Mouse (Mus musculus) stomach, postnatal 0 days (tissue): ENCODE measurements around the gene Arel1. TPM values are rescaled to one million over a fixed set of nuclear protein-coding genes. Genes with fewer than 3 reads are reported as not detected.
A peak's percentile ranks its signal among the peaks of the same experiment; 100 is the strongest.

Source experiments
- ATAC-seq: fragments of 200-750 bp; cut with Nextera tagmentation; 2 replicates; pipeline ENCODE4 v1.8.0; 2017; ENCODE audit not compliant: low FRiP score, low TSS enrichment
- DNase-seq: peaks from one replicate; pipeline ENCODE4 v3.0.0-alpha.2; 2016; ENCODE audit warnings: low spot score
- H3K27ac ChIP-seq: fragments of 300-500 bp; sonication (generic); replicated peaks from 2 replicates; pipeline ENCODE4 v1.5.1; 2014; ENCODE audit warnings: mild to moderate bottlenecking, control low read depth
- H3K27me3 ChIP-seq: fragments of 300-500 bp; sonication (generic); 2 replicates; pipeline ENCODE4 v1.6.1; 2014; ENCODE audit warnings: low read length; ENCODE audit not compliant: control insufficient read depth, insufficient read depth
- H3K36me3 ChIP-seq: fragments of 300-500 bp; sonication (generic); 2 replicates; pipeline ENCODE4 v1.6.1; 2014; ENCODE audit warnings: low read length, mixed read lengths; ENCODE audit not compliant: control insufficient read depth, insufficient read depth
- H3K4me1 ChIP-seq: fragments of 300-500 bp; sonication (generic); replicated peaks from 2 replicates; pipeline ENCODE4 v1.6.1; 2014; ENCODE audit warnings: antibody characterized with exemption; ENCODE audit not compliant: control insufficient read depth, insufficient read depth
- H3K4me2 ChIP-seq: fragments of 300-500 bp; sonication (generic); replicated peaks from 2 replicates; pipeline ENCODE4 v1.6.1; 2014; ENCODE audit warnings: low read depth, mild to moderate bottlenecking, control low read depth, moderate library complexity
- H3K4me3 ChIP-seq: fragments of 300-500 bp; sonication (generic); 2 replicates; pipeline ENCODE4 v1.5.1; 2014; ENCODE audit warnings: low read depth, low read length, control low read depth
- H3K9ac ChIP-seq: fragments of 300-500 bp; sonication (generic); 2 replicates; pipeline ENCODE4 v1.6.1; 2014; ENCODE audit warnings: mild to moderate bottlenecking, low read length, control low read depth, mixed read lengths
- H3K9me3 ChIP-seq: fragments of 300-500 bp; sonication (generic); 2 replicates; pipeline ENCODE4 v1.6.1; 2016; ENCODE audit warnings: low read length; ENCODE audit not compliant: control insufficient read depth
- CTCF ChIP-seq: IDR thresholded peaks from 2 replicates; pipeline ENCODE4 v1.5.1; 2016; ENCODE audit warnings: antibody characterized with exemption, low read depth, mild to moderate bottlenecking, moderate library complexity
- EP300 ChIP-seq: optimal IDR thresholded peaks from 2 replicates; pipeline ENCODE3; 2016; ENCODE audit warnings: antibody characterized with exemption
- WGBS: fragments of 180-500 bp; shearing (Covaris S2); extraction: QIAGEN DNeasy Blood & Tissue Kit; methylation state at CpG from one replicate; pipeline ENCODE4 v1.1.7; 2014; 5-methylcytosine and 5-hydroxymethylcytosine counted together
- polyA plus RNA-seq: library from polyadenylated mRNA; unstranded; fragments of >200 nt; fragmentation: Nextera tagmentation; extraction: Ambion mirVana; gene quantifications from 2 replicates; pipeline ENCODE4 v1.2.1, GENCODE M21; 2015

Arel1 gene
- polyA plus RNA-seq, 1 experiment from 2014 or later: 4.8 TPM

DNA sequence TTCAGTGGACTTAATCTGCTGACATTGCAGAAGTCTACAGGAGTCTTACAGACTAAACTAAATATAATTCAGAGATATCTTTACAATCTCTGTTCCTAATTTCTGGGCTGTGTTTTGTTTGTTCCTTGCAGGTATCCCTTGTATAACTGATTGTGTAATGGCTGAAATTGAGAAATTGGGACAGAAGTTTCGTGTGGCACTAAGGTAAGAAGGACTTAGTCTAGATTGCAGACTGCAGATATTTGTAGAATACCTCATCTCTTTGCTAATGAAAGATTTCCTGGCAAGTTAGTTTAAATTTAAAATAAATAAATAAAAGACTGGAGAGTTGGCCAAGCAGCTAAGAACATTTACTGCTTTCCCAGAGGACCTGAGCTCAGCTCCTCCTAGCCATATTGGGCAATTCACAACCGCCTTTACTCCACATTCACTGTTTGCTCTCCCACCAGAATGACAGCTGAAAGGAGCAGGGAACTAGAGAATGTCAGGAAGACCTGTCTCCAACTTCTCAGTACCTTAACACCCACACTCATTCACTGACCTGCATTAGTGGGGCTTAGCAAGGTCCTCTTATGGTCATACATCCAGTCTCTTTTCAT is 8.7 kb upstream of the Arel1 start:
- H3K4me2 ChIP-seq: no peak overlapping the region
- no peak overlapping the region for H3K27ac ChIP-seq
- DNase-seq (no peak), ATAC-seq (no peak)
- no peak overlapping the region for H3K9ac ChIP-seq
- H3K4me3 ChIP-seq: no peak overlapping the region
- H3K27me3 ChIP-seq: no peaks in the 10 kb centered on the region
- H3K36me3 ChIP-seq: peaks cover 19% of the 10 kb centered on the region
- WGBS: 85% methylated on average over 2 of the region's 2 CpGs
- no peaks in the 10 kb centered on the region for H3K4me1 ChIP-seq
- no peaks in the 10 kb centered on the region for H3K9me3 ChIP-seq
- TF ChIP-seq CTCF (no peak), EP300 (no peak)

DNA sequence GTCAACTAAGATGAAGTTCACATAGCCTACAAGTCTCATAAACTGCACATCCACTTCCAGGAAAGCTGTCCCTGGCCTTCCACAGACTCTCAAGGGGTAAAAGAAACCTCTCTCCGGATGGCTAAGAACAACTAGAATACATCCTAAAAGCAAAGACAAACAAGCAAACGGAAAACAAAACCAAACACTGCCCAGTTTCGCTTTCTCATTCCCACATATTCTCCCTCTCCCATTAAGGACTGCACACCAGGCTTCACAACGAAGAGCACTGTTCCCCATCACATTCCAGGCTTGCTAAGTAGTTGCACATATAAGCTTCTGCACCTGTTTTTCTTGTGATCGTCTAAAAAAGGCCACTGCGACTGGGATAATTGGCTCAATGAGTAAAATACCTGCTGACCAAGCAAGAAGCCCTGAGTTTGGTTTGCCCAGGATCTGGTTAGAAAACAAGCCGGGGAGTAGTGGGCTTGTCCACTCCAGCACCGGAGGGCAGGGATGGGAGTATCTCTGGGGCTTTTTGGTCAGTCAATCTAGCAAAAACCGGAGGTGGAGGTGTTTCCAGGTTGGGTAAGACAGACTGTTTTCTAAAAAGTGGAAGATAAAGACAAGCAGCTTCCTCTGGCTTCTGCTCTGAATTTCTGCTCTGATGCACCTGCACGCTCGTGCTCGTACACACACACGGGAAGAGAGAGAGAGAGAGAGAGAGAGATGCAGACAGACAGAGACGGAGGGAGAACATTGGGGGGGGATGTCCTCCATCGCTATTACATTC is 858 bp downstream of the Arel1 start:
- peak; percentile 45; the same call in 1 of the 2 replicates for ATAC-seq
- Histone ChIP-seq H3K9me3 (no peaks in the 10 kb centered on the region), H3K36me3 (0 out of 2 replicates have a peak, but pooled peaks cover 3% of the 10 kb centered on the region), H3K9ac (peak overlapping the region; percentile 80), H3K4me1 (0 out of 2 replicates have a peak, but pooled peaks cover 5% of the 10 kb centered on the region), H3K27me3 (no peaks in the 10 kb centered on the region), H3K4me3 (peak overlapping the region; percentile 78), H3K27ac (peak overlapping the region; percentile 53; the same call in 1 of the 2 replicates), H3K4me2 (peak overlapping the region; percentile 84)
- TF ChIP-seq EP300 (no peak), CTCF (no peak)
- no peak for DNase-seq
- 18% methylated on average over 15 of the region's 15 CpGs for WGBS

DNA sequence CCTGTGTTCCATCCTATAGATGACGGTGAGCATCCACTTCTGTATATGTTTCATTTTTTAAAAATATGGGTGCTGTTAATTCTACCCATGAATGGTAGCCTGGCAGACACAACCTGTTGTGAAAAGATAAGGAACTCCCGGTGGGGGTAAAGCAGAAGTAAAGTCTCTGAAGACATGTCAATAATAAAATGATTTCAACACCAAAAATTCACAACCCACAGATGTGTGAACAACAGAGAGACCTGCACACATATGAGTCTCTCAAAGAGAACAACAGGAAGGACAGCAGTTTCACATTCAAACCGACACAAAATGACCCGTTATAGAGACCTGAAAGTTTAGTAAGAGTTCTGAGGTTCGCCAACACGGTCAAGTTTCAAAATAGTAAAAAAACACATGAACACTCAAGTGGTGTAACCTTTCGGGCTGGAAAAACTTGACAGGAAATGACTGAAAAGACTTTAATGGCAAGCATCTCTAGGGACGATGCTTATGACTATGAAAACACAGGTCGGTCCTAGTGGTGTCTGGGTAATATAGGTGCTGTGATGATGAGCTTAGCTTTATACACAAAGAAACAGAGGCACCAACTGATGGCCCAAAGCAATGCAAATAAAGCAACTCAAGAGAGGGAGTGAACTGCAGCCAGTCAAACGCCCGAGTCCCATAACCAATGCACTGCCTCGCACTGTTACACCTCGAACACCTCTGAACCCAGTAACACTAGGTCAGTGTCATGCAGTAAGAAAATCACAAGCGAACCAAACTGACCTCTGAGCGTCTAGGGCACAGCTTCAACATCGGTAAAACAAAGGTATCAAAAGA is 1.7 kb downstream of the Arel1 start:
- H3K27me3 ChIP-seq: no peaks in the 10 kb centered on the region
- WGBS: 78% methylated on average over 16 of the region's 16 CpGs
- H3K4me3 ChIP-seq: peak overlapping the region; percentile 78
- no peaks in the 10 kb centered on the region for H3K9me3 ChIP-seq
- peak overlapping the region; percentile 84 for H3K4me2 ChIP-seq
- DNase-seq: no peak
- 0 out of 2 replicates have a peak overlapping the region, but pooled peaks have one; percentile 80 for H3K9ac ChIP-seq
- TF ChIP-seq CTCF: no peak
- no peak for TF ChIP-seq EP300
- 0 out of 2 replicates have a peak, but pooled peaks cover 5% of the 10 kb centered on the region for H3K4me1 ChIP-seq
- H3K27ac ChIP-seq: no peak overlapping the region
- 0 out of 2 replicates have a peak, but pooled peaks cover 3% of the 10 kb centered on the region for H3K36me3 ChIP-seq
- no peak for ATAC-seq

DNA sequence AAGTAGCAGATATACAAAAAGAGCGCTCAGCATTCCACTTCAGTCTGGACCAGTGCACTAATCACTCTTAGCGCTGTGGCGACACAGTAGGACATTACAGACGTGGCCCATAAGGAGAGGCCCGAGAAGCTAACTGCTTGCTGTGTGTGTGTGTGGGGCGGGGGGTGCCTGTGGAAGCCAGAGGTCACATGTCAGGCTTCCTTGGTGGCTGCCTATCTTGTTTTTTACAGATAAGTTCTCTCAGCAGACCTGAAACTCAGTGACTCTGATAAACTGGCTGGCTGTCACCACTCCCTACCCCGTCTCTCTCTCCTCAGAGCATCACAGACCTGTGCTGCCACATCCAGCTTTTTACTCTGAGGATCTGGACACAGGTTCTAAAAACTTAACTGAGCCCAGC is 8.1 kb downstream of the Arel1 start:
- ATAC-seq (no peak), DNase-seq (no peak)
- Histone ChIP-seq H3K4me1 (no peaks in the 10 kb centered on the region), H3K27ac (no peak overlapping the region), H3K4me3 (no peak overlapping the region), H3K4me2 (no peak overlapping the region), H3K9me3 (no peaks in the 10 kb centered on the region), H3K27me3 (no peaks in the 10 kb centered on the region), H3K36me3 (0 out of 2 replicates have a peak, but pooled peaks cover 3% of the 10 kb centered on the region), H3K9ac (no peak overlapping the region)
- TF ChIP-seq CTCF: no peak
- no peak for TF ChIP-seq EP300
- WGBS: 81% methylated on average over 7 of the region's 7 CpGs

DNA sequence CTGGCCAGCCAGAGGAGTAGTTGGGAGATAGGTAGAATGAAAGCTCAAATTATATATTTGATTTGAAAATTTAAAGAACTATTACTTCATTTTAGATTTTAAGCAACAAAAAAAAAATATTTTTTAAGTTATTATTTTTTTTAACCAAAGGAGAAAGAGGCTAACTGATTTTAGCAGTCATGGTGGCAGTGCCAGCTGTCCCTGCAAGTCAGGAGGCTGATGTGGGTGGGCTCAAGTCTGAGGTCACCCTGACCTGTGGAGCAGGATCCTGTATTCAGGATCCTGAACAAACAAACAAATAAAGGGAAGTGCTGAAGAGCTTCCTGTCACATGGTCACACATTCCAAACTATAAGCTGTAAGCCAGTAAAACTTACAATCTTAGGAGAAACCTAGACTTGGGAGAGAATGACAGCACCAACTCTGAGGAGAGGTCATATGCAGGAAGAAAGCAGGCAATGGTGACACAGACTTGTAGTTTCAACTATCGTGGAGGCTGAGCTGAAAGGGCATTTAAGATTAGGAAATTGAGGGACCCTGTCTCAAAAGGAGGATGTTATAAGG is 11.8 kb downstream of the Arel1 start:
- no peaks in the 10 kb centered on the region for H3K27me3 ChIP-seq
- H3K9ac ChIP-seq: no peak overlapping the region
- no peaks in the 10 kb centered on the region for H3K9me3 ChIP-seq
- H3K4me2 ChIP-seq: no peak overlapping the region
- 90% methylated on average over 1 of the region's 1 CpGs for WGBS
- H3K4me3 ChIP-seq: no peak overlapping the region
- H3K4me1 ChIP-seq: no peaks in the 10 kb centered on the region
- no peak for ATAC-seq
- TF ChIP-seq CTCF (no peak), EP300 (no peak)
- no peak for DNase-seq
- no peak overlapping the region for H3K27ac ChIP-seq
- H3K36me3 ChIP-seq: no peaks in the 10 kb centered on the region
